Mouse (Mus musculus) kidney, embryonic 16.5 days (tissue): Measurements from ENCODE around the gene Zfp711. TPM values are rescaled to one million over a fixed set of nuclear protein-coding genes. Genes with fewer than 3 reads are reported as not detected.

Experiments
- ATAC-seq: fragments of 200-750 bp; cut with Nextera tagmentation; 2 replicates; pipeline ENCODE4 v1.8.0; 2017; ENCODE audit warnings: moderate TSS enrichment; ENCODE audit not compliant: low FRiP score, low TSS enrichment
- H3K27ac ChIP-seq: fragments of 300-500 bp; sonication (generic); 2 replicates; pipeline ENCODE4 v1.5.1; 2014; ENCODE audit warnings: low read length
- H3K27me3 ChIP-seq: fragments of 300-500 bp; sonication (generic); 2 replicates; pipeline ENCODE4 v1.6.1; 2014; ENCODE audit warnings: low read length, control low read depth, mixed read lengths; ENCODE audit not compliant: insufficient read depth
- H3K36me3 ChIP-seq: fragments of 300-500 bp; sonication (generic); 2 replicates; pipeline ENCODE4 v1.6.1; 2014; ENCODE audit warnings: low read length, control low read depth, mixed read lengths; ENCODE audit not compliant: insufficient read depth
- H3K4me1 ChIP-seq: fragments of 300-500 bp; sonication (generic); 2 replicates; pipeline ENCODE4 v1.6.1; 2014; ENCODE audit warnings: low read length, control low read depth, mixed read lengths; ENCODE audit not compliant: insufficient read depth
- H3K4me2 ChIP-seq: fragments of 300-500 bp; sonication (generic); replicated peaks from 2 replicates; pipeline ENCODE4 v1.6.1; 2014; ENCODE audit warnings: low read depth, low read length
- H3K4me3 ChIP-seq: fragments of 300-500 bp; sonication (generic); 2 replicates; pipeline ENCODE4 v1.5.1; 2014; ENCODE audit warnings: mild to moderate bottlenecking, low read length
- H3K9ac ChIP-seq: fragments of 300-500 bp; sonication (generic); replicated peaks from 2 replicates; pipeline ENCODE4 v1.6.1; 2014; ENCODE audit warnings: low read length
- H3K9me3 ChIP-seq: fragments of 300-500 bp; sonication (generic); 2 replicates; pipeline ENCODE4 v1.6.1; 2016; ENCODE audit warnings: low read length, control low read depth
- WGBS: fragments of 180-500 bp; shearing (Covaris S2); extraction: QIAGEN DNeasy Blood & Tissue Kit; methylation state at CpG from one replicate; pipeline ENCODE4 v1.1.7; 2014; 5-methylcytosine and 5-hydroxymethylcytosine counted together
- polyA plus RNA-seq: library from polyadenylated mRNA; unstranded; fragments of >200 nt; fragmentation: Nextera tagmentation; extraction: Ambion mirVana; gene quantifications from 2 replicates; pipeline ENCODE4 v1.2.1, GENCODE M21; 2015

Gene Zfp711
- polyA plus RNA-seq, result 10.9 and 11.8 TPM in 2 replicates

GRCm38 (mm10) chrX:112600511-112601305, at the start of gene Zfp711:
Zfp711 (plus strand) TSS chrX:112600526.
- ATAC-seq, result peak; percentile 97
- WGBS, result 19% methylated on average over 65 of the region's 79 CpGs
- Histone ChIP-seq H3K27me3 (no peaks in the 10 kb centered on the region), H3K4me1 (no peaks in the 10 kb centered on the region), H3K4me2 (peak within 1 kb of the TSS; percentile 55), H3K9me3 (0 out of 2 replicates have a peak, but pooled peaks cover 4% of the 10 kb centered on the region), H3K4me3 (peak within 1 kb of the TSS; percentile 61), H3K27ac (0 out of 2 replicates have a peak within 1 kb of the TSS, but pooled peaks have one; percentile 38), H3K9ac (peak within 1 kb of the TSS; percentile 77), H3K36me3 (no peaks in the 10 kb centered on the region)

- H3K36me3 ChIP-seq, result no peaks in the 10 kb centered on the region
- H3K4me2 ChIP-seq, result no peak overlapping the region
- no peak overlapping the region for H3K27ac ChIP-seq
- no peaks in the 10 kb centered on the region for H3K4me1 ChIP-seq
- WGBS, result 84% methylated on average over 2 of the region's 2 CpGs
- H3K27me3 ChIP-seq, result no peaks in the 10 kb centered on the region
- H3K9me3 ChIP-seq, result no peaks in the 10 kb centered on the region
- H3K4me3 ChIP-seq, result no peak overlapping the region
- no peak for ATAC-seq
- no peak overlapping the region for H3K9ac ChIP-seq
Observed at GRCm38 (mm10) chrX:112567716-112568115, 32.6 kb upstream of the Zfp711 start.

GRCm38 (mm10) chrX:112601306-112602120, 1.2 kb downstream of the Zfp711 start:
- H3K4me1 ChIP-seq, result no peaks in the 10 kb centered on the region
- WGBS, result 24% methylated on average over 51 of the region's 81 CpGs
- ATAC-seq, result peak; percentile 79
- 0 out of 2 replicates have a peak, but pooled peaks cover 4% of the 10 kb centered on the region for H3K9me3 ChIP-seq
- peak overlapping the region; percentile 77 for H3K9ac ChIP-seq
- H3K4me2 ChIP-seq, result peak overlapping the region; percentile 55
- peak overlapping the region; percentile 61 for H3K4me3 ChIP-seq
- H3K27ac ChIP-seq, result 0 out of 2 replicates have a peak overlapping the region, but pooled peaks have one; percentile 38
- no peaks in the 10 kb centered on the region for H3K36me3 ChIP-seq
- H3K27me3 ChIP-seq, result no peaks in the 10 kb centered on the region

- Histone ChIP-seq H3K4me3 (no peak overlapping the region), H3K9ac (no peak overlapping the region), H3K27ac (no peak overlapping the region), H3K27me3 (no peaks in the 10 kb centered on the region), H3K36me3 (no peaks in the 10 kb centered on the region), H3K9me3 (no peaks in the 10 kb centered on the region), H3K4me1 (no peaks in the 10 kb centered on the region), H3K4me2 (no peak overlapping the region)
- WGBS, result 39% methylated on average over 1 of the region's 1 CpGs
- no peak for ATAC-seq
Observed at GRCm38 (mm10) chrX:112675525-112675924, 75.2 kb downstream of the Zfp711 start.

- H3K27ac ChIP-seq, result no peak overlapping the region
- no peak overlapping the region for H3K4me2 ChIP-seq
- no peaks in the 10 kb centered on the region for H3K27me3 ChIP-seq
- no peak overlapping the region for H3K4me3 ChIP-seq
- no peak overlapping the region for H3K9ac ChIP-seq
- ATAC-seq, result no peak
- no peaks in the 10 kb centered on the region for H3K9me3 ChIP-seq
- WGBS, result 82% methylated on average over 5 of the region's 5 CpGs
- no peaks in the 10 kb centered on the region for H3K36me3 ChIP-seq
- no peaks in the 10 kb centered on the region for H3K4me1 ChIP-seq
Observed at GRCm38 (mm10) chrX:112680605-112681004, 80.3 kb downstream of the Zfp711 start.

Other genes starting within 250 kb of the Zfp711 start
- not detected in 2 replicates for gene Satl1, start 193.7 kb upstream of the Zfp711 start, polyA plus RNA-seq
- gene 2010106E10Rik, start 105.3 kb upstream of the Zfp711 start, polyA plus RNA-seq, result not detected in 2 replicates
- 0.61 and 0.62 TPM in 2 replicates for gene Pof1b, start 98.1 kb downstream of the Zfp711 start, polyA plus RNA-seq